Mouse (Mus musculus) ovary, postnatal 14 days (tissue): ENCODE data around the gene Oprm1.
A peak's percentile ranks its signal among the peaks of the same experiment; 100 is the strongest.
"Not testable (repeated sequence)": the region's sequence is repeated elsewhere in the genome, so short reads cannot be mapped to it uniquely, and the experiment has no call there.

Experiments used
- DNase-seq: peaks from one replicate; pipeline ENCODE4 v3.0.0; 2022; ENCODE audit warnings: low spot score

The Oprm1 gene

GRCm38 (mm10) chr10:6979216-6979615 is 220.9 kb downstream of the Oprm1 start:
- no peak for DNase-seq

GRCm38 (mm10) chr10:6979789-6980188 is 221.5 kb downstream of the Oprm1 start:
- DNase-seq: no peak

DNA sequence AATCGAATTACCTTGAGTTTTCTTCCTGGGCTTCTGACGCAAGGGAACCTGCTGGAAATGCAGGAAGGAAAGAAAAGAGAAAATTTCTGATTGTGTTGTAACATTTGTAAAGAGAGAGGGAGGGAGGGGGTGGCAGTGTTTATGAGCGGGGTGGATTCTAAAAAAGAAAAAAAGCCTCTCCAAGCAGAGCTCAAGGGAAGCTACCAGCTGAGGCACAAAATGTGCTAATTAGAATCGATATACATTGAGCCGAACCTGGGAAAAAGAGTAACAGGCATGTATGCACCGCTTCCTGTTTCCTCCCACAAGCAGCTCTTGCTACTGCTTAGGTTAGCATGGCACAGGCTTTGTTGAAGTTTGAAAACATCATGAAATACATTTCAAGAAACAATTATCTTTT is 221.9 kb downstream of the Oprm1 start:
- DNase-seq: no peak

GRCm38 (mm10) chr10:6982751-6983151 is 224.4 kb downstream of the Oprm1 start:
- no peak for DNase-seq

DNA sequence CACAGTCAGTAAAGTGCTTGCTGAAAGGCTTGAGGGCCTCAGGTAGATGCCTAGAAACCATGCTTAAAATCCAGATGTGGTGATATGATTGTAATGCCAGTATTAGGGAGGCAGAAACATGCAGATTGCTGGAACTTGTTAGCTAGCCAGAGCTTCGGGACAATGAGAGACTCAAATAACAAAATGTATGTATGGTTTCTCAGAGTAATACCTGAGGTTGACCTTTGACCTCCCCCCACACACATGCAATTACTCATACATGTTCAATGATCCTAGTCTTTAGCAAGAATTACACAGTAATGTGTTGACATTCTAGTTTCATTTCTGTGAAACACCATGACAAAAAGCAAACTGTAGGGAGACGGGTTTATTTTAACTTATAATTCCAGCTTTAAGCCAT is 225.1 kb downstream of the Oprm1 start:
- DNase-seq: no peak

GRCm38 (mm10) chr10:6986246-6986645 is 227.9 kb downstream of the Oprm1 start:
- no peak for DNase-seq

DNA sequence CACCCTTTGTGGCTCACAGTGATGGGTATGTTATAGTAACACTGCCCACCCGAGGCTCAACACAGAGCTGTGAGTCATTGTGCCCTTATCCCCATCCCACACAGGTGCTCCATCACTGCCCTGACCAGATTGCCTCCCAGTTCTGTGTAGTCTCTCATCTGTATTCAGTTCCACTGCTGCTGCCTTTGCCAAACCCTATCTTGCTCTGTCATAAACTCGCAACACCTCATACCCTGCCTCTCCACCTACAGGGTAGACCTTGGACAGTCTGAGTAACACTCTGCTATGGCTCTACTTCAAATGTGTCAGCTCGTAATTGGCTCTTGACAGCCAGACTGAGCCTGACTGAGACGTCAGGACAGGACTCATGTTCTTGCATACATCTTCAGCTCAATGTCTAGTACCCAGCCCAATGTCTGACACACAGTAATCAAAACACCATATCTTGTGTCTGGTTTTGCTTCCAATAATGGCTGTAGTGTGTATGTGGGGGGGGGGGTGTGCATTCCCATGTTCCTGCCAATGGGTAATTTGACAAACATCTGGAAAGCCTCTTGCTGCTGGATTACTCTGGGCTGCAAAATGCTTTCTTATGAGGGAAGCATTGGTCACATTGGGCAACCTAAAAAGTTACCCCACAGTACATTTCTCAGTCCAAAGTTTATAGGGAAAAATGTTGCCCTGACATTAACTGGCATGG is 229.2 kb downstream of the Oprm1 start:
- DNase-seq: no peak

DNA sequence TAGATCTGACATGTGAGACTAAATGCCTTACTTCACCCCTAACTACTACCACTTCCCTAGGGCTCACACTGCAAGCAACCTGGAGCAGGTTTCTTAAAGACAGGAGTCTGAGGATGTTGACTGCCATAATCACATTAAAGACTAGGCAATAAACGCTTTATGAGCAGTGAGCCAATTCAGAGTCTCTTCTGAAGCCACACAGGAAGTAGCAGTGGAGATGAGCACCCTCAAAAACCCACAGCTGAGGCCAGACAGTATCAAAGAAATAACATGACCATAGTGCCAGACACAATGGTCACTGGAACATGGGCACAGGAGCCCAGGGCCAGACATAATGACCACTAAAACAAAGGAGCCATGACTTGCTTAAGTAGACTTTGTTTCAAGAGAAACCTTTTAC is 230.2 kb downstream of the Oprm1 start:
- no peak for DNase-seq

DNA sequence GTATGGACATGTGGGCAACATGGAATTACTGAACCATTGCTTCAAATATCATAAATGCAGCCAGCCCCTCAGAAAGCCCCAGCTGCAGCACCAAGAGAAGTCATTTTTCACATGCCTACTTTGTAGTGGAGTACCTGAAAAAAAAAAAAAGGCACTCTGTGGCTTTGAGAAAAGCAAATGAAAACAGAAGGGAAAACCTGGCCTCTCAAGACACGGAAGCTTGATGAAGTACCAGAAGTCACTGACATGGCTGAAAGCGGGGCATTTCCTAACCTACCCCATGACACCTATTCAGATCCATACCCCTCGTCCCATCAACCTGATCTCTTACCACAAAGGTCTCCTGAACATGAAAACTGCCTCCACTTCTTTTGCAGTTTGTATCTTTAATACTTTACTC is 238.6 kb downstream of the Oprm1 start:
- no peak for DNase-seq

DNA sequence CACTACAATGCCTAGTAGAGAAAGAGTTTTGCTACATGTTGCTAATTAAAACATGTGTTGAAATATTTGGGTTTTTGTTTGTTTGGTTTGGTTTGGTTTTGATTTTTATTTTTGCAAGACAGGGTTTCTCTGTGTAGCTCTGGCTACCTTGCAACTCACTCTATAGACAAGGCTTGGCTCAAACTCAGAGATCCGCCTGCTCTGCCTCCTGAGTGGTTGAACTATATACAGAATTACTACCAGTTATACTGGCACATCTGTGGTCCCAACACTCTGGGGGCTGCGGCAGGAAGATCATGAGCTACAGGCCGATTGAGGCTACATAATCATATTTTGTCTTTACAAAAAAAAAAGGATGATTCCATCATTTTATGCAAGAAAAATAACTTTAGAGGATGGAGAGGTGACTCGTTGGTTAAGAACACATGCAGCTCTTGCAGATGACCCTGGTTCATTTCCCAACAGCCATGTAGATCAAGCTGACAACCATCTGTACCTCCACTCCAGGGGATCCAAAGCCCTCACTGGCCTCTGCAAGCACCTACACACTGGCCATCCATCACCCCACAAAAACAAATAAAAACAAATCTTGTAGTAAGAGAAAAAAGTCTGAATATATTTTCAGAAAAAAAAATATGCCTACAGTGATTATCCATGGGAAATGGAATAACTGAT is 240.4 kb downstream of the Oprm1 start:
- no peak for DNase-seq

DNA sequence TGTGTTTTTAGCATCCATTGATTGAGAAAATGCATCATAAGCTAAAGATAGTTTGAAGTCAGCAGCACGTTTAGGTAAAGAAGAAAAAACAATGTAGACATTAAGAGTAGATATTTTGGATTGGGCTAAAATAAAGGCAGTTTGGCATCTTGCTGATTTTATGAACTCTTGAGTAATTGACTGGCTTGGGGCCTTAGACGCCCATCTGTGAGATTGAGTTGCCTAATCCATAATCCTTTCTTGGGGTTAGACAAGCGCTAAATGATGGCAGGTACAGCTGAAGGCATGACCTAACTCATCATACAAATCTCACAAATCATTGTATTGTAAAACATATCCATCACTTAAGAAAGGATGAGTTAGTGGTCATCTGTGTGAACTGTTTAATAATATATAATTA is 241.0 kb downstream of the Oprm1 start:
- DNase-seq: no peak

DNA sequence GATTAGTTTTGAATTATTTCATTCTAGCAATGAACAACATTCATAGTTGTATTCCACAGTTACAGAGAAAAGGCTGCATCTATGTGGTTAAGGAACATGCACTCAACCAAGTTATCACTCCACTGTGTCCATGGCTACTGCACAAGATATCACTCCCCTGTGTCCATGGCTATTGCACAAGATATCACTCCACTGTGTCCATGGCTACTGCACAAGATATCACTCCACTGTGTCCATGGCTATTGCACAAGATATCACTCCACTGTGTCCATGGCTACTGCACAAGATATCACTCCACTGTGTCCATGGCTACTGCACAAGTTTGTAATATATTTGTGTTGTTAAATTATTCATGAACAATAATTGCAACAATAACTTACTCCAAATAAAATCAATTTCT is 245.6 kb downstream of the Oprm1 start:
- DNase-seq: not testable (repeated sequence)

DNA sequence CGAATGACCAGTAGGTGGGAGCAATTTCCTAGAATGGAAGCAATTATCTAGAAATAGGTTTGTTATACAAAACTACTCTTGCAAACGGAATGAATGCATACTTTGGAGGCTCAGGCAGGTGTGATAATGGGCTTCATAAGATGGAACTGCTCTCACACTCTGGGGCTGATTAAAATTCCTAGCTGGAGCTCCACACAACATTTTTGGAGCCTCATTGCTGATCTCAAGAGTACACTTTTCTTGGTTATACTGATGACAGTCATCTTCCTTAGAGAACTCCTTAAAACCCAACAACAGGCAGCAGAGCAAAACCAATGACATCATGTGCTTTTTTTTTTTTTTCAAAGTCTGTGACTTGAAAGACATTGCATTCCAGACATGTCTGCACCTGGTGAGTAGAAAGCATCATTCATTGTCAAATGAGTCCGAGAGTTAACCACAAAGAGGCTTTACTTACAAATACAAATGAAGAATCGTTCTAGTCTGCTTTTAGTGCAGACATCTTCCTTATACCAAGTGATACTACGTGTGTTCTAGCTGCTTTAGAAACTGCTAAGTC is 246.8 kb downstream of the Oprm1 start:
- no peak for DNase-seq

GRCm38 (mm10) chr10:7010543-7010942 is 252.2 kb downstream of the Oprm1 start:
- no peak for DNase-seq

DNA sequence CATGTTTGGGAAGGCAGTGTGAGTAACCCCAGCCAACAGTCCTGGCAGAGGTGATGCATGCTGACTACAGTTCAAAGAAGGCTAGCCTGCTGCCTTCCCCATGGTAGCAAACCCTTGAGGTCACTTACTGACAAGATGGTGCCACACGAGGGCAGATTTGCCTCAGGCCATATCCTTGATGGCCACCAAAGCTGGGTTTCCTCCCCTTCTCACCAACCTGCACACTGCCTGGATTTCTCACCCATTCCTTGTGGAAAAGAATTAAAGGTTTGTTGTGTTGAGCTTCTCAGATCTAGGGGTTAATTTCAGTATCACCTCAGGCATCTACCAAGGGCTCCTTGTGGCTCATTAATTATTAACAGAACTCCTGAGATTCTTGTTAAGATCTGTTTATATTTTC is 256.9 kb downstream of the Oprm1 start:
- no peak for DNase-seq

GRCm38 (mm10) chr10:7019781-7020386 is 261.6 kb downstream of the Oprm1 start:
- DNase-seq: peak; percentile 9

DNA sequence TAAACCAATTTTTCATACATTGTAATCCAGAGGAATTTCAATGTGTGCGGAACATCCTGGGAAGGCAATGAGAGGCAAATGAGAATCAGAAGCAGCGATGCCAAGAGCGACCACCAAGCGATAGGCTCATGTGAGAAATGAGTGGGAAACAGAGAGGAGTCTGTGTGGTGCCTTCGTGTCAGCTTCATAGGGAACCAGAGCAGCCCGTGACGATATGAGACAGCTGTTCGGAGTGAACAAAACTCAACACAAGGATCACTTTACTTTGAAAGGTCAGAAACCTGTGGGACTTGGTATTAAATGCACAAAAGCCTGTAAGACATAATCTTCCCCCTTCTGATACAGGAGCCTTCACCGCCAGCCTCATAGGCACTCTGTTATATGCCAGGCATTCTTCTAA is 262.2 kb downstream of the Oprm1 start:
- no peak for DNase-seq

GRCm38 (mm10) chr10:7025028-7025427 is 266.7 kb downstream of the Oprm1 start:
- no peak for DNase-seq

GRCm38 (mm10) chr10:7033459-7033858 is 275.2 kb downstream of the Oprm1 start:
- no peak for DNase-seq

GRCm38 (mm10) chr10:7035547-7035946 is 277.2 kb downstream of the Oprm1 start:
- no peak for DNase-seq

GRCm38 (mm10) chr10:7037194-7037593 is 278.9 kb downstream of the Oprm1 start:
- DNase-seq: no peak

GRCm38 (mm10) chr10:7041032-7041431 is 282.7 kb downstream of the Oprm1 start:
- DNase-seq: no peak

DNA sequence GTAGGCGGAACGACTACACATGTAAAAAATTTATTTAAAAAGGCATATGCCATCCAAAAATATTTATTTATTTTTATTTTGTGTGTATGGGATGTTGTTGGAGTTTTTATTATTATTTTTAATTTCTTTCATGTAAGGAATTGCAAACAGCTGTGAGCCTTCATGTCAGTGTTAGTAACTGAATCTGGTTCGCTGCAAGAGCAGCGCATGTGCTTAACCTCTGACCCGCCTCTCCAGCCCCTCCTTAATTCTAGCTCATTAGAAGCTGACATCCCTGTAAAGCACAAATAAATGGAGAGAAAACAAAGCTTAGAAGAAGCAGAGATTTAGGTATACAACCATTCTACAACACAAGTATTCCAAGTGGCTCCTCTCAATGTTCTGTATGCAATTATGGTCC is 285.6 kb downstream of the Oprm1 start:
- no peak for DNase-seq
